Comparison of ENCODE assay signal across 9 mouse cellular contexts in the genomic region with DNA sequence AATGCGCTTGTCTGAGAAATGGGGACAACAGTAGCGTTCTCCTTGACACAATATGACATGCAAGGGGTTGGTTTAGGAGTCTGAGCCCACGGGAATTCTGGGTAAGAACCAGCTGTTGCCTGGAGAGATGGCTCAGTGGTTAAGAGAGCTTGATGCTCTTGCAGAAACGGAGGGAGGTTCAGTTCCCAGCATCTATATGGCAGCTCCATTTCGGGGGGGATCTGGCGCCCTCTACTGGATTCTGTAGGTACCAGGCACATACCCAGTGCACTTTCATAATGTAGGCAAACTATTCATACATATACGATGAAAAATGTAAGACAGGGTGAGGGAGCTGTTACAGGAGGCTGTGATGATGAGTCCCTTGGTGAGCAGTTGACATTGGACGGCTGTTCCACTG.
A peak's percentile ranks its signal among the peaks of the same experiment; 100 is the strongest.
DNase-seq lines count a peak whose midpoint lies in the region; ATAC-seq and TF ChIP-seq lines count a peak whose summit lies in the region.
"Had no signal": no experiment of that assay in that cellular context is flagged by ENCODE, and none has a peak within 500 bp of the region (broad histone marks: within the 10 kb centered on the region; RNA-seq: fewer than 3 reads in every experiment).

No protein-coding gene starts in this region.

- WGBS in kidney, embryonic 15.5 days = 37% methylated on average over 8 of the region's 8 CpGs
- WGBS in stomach, postnatal 0 days = 33% methylated on average over 8 of the region's 8 CpGs

- TF ChIP-seq CTCF in left cerebral cortex, adult 2 months (IDR thresholded peaks at IDR 0.05) = peak; percentile 76
- TF ChIP-seq CTCF in stomach, postnatal 0 days (IDR thresholded peaks at IDR 0.05; ENCODE audit: low read depth) = peak; percentile 81

- no peak overlapping the region for H3K27ac ChIP-seq in kidney, embryonic 15.5 days
- no peak overlapping the region for H3K27ac ChIP-seq in left cerebral cortex, adult 2 months
- no peak overlapping the region for H3K27ac ChIP-seq in stomach, postnatal 0 days (replicated peaks)
- H3K27ac ChIP-seq: liver, embryonic 15.5 days had no signal

- no peaks in the 10 kb centered on the region for H3K27me3 ChIP-seq in kidney, embryonic 15.5 days
- no peaks in the 10 kb centered on the region for H3K27me3 ChIP-seq in stomach, postnatal 0 days (ENCODE audit: control insufficient read depth, insufficient read depth, low read length)

- TF ChIP-seq EP300 in stomach, postnatal 0 days (optimal IDR thresholded peaks at IDR 0.05) = no peak

- no peaks in the 10 kb centered on the region for H3K36me3 ChIP-seq in kidney, embryonic 15.5 days
- H3K36me3 ChIP-seq in stomach, postnatal 0 days (ENCODE audit: control insufficient read depth, insufficient read depth, low read length) = no peaks in the 10 kb centered on the region
- H3K36me3 ChIP-seq: liver, embryonic 15.5 days had no signal

- H3K9me3 ChIP-seq in kidney, embryonic 15.5 days (replicated peaks) = no peaks in the 10 kb centered on the region
- no peaks in the 10 kb centered on the region for H3K9me3 ChIP-seq in stomach, postnatal 0 days (ENCODE audit: control insufficient read depth, low read length)
- H3K9me3 ChIP-seq: liver, embryonic 15.5 days had no signal

- H3K4me1 ChIP-seq in kidney, embryonic 15.5 days = peaks cover 12% of the 10 kb centered on the region; the same call in 1 of the 2 replicates
- no peaks in the 10 kb centered on the region for H3K4me1 ChIP-seq in stomach, postnatal 0 days (replicated peaks; ENCODE audit: control insufficient read depth, insufficient read depth)

- intact Hi-C loops in left cerebral cortex, adult 2 months (cut with DNase I) = no loop called here

- H3K4me3 ChIP-seq in kidney, embryonic 15.5 days (replicated peaks) = no peak overlapping the region
- H3K4me3 ChIP-seq in left cerebral cortex, adult 2 months = no peak overlapping the region
- H3K4me3 ChIP-seq in stomach, postnatal 0 days (ENCODE audit: low read depth, low read length) = no peak overlapping the region
- H3K4me3 ChIP-seq: liver, embryonic 15.5 days had no signal

- peak; percentile 62 for DNase-seq in kidney, adult 18-20 months
- peak; percentile 79 for DNase-seq in MEL-GATA-1-ER (ENCODE audit: extremely low read depth, low read depth)
- DNase-seq in cerebellum, adult 18-20 months = peak; percentile 62 to 69
- DNase-seq in frontal cortex, postnatal 25 days (ENCODE audit: low spot score in 2 of 2) = peak; percentile 42 to 46
- DNase-seq in left cerebral cortex, adult 2 months (ENCODE audit: extremely low spot score in 1 of 2, low spot score in 2 of 2) = peak in 1 of 2 experiments; percentile 40
- DNase-seq in mesoderm, embryonic 11.5 days (ENCODE audit: low read depth, low spot score) = peak; percentile 41
- peak; percentile 63 for DNase-seq in stomach, postnatal 0 days (ENCODE audit: low spot score)

- ATAC-seq in kidney, embryonic 15.5 days (replicated peaks; ENCODE audit: low FRiP score) = no peak
- no peak for ATAC-seq in stomach, postnatal 0 days (ENCODE audit: low FRiP score, low TSS enrichment)

- no peak overlapping the region for H3K4me2 ChIP-seq in kidney, embryonic 15.5 days
- H3K4me2 ChIP-seq in stomach, postnatal 0 days (replicated peaks; ENCODE audit: low read depth) = no peak overlapping the region
- H3K4me2 ChIP-seq: liver, embryonic 15.5 days had no signal

- no peak overlapping the region for H3K9ac ChIP-seq in kidney, embryonic 15.5 days
- H3K9ac ChIP-seq in stomach, postnatal 0 days (ENCODE audit: low read length) = no peak overlapping the region
- H3K9ac ChIP-seq: liver, embryonic 15.5 days had no signal
